Mouse (Mus musculus) midbrain, postnatal 0 days (tissue): Measurements from ENCODE around the gene Hvcn1. TPM values are rescaled to one million over a fixed set of nuclear protein-coding genes. Genes with fewer than 3 reads are reported as not detected.

Source experiments
- ATAC-seq: fragments of 200-750 bp; cut with Nextera tagmentation; 2 replicates; pipeline ENCODE4 v1.8.0; 2017; ENCODE audit warnings: moderate number of reproducible peaks, mild to moderate bottlenecking, moderate TSS enrichment, moderate library complexity; ENCODE audit not compliant: low FRiP score
- DNase-seq: peaks from one replicate; pipeline ENCODE4 v3.0.0-alpha.2; 2015; ENCODE audit warnings: low spot score
- H3K27ac ChIP-seq: fragments of 300-500 bp; sonication (generic); 2 replicates; pipeline ENCODE4 v1.5.1; 2014; ENCODE audit warnings: low read depth, mild to moderate bottlenecking, low read length, mixed read lengths
- H3K27me3 ChIP-seq: fragments of 300-500 bp; sonication (generic); 2 replicates; pipeline ENCODE4 v1.6.1; 2014; ENCODE audit warnings: low read length, control low read depth, mixed read lengths; ENCODE audit not compliant: insufficient read depth
- H3K36me3 ChIP-seq: fragments of 300-500 bp; sonication (generic); 2 replicates; pipeline ENCODE4 v1.6.1; 2014; ENCODE audit warnings: low read length, control low read depth, mixed read lengths; ENCODE audit not compliant: insufficient read depth
- H3K4me1 ChIP-seq: fragments of 300-500 bp; sonication (generic); 2 replicates; pipeline ENCODE4 v1.6.1; 2014; ENCODE audit warnings: mild to moderate bottlenecking, control low read depth, antibody characterized with exemption, low read length, mixed read lengths; ENCODE audit not compliant: insufficient read depth
- H3K4me2 ChIP-seq: fragments of 300-500 bp; sonication (generic); 2 replicates; pipeline ENCODE4 v1.6.1; 2014; ENCODE audit warnings: low read depth, mild to moderate bottlenecking, low read length, mixed read lengths; ENCODE audit not compliant: poor library complexity, severe bottlenecking
- H3K4me3 ChIP-seq: fragments of 300-500 bp; sonication (generic); 2 replicates; pipeline ENCODE4 v1.5.1; 2014; ENCODE audit warnings: low read depth, mild to moderate bottlenecking, low read length, moderate library complexity
- H3K9ac ChIP-seq: fragments of 300-500 bp; sonication (generic); replicated peaks from 2 replicates; pipeline ENCODE4 v1.6.1; 2014; ENCODE audit warnings: mild to moderate bottlenecking, low read length, moderate library complexity, mixed read lengths; ENCODE audit not compliant: poor library complexity, severe bottlenecking
- H3K9me3 ChIP-seq: fragments of 300-500 bp; sonication (generic); 2 replicates; pipeline ENCODE4 v1.6.1; 2016; ENCODE audit warnings: low read length, control low read depth
- CTCF ChIP-seq: IDR thresholded peaks from 2 replicates; pipeline ENCODE4 v1.5.1; 2016; ENCODE audit warnings: antibody characterized with exemption, mild to moderate bottlenecking
- whole genome bisulfite sequencing: fragments of 180-500 bp; shearing (Covaris S2); extraction: QIAGEN DNeasy Blood & Tissue Kit; methylation state at CpG from one replicate; pipeline ENCODE4 v1.1.7; 2014; 5-methylcytosine and 5-hydroxymethylcytosine counted together
- polyA plus RNA-seq: library from polyadenylated mRNA; unstranded; fragments of >200 nt; fragmentation: Nextera tagmentation; extraction: Ambion mirVana; gene quantifications from 2 replicates; pipeline ENCODE4 v1.2.1, GENCODE M21; 2015
- total RNA-seq: library from RNA; depleted of rRNA; stranded (reverse); fragments of >200 nt; gene quantifications from 2 replicates; pipeline ENCODE4 v1.2.3, GENCODE M21; 2014

Hvcn1 gene
- total and polyA plus RNA-seq, 2 experiments from 2014 or later = 1.3 to 2.2 TPM

DNA sequence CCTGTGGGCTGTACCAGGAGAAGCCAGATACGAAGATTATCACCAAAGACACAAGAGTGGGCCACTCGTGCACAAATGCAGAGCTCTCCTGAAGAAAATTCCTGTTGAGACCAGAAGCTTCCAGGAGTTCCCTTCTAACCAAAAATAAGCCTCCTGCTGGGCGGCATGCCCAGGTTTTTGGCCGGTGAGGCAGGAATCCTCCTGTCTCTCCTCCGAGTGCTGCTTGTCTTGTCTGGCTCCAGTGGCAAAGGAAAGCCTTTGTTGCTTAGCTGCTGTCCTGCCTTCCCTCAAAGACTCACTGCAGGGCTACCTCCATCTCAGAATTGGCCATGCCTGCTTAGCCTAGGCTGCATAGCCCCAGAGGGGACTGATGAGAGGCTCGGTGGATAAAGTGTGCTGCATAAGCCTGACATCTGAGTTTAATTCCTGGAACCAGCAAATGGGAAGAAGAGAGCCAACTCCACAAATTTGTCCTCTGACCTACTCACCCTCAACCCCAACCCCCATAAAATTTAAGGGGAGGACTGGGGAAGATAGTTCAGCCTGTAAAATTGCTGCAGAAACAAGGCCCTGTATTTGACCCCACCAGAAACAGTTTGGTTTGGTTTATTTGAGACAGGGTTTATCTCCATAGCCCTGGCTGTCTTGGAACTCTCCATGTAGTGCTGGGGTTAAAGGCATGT is 41.2 kb upstream of the Hvcn1 start:
- H3K27ac ChIP-seq = peak overlapping the region; percentile 44; the same call in 1 of the 2 replicates

GRCm38 (mm10) chr5:122166636-122167161 is 39.9 kb upstream of the Hvcn1 start:
- Histone ChIP-seq H3K27ac (peak overlapping the region; percentile 44), H3K4me3 (no peak overlapping the region), H3K4me2 (peak overlapping the region; percentile 28), H3K9ac (no peak overlapping the region; the same call in 1 of the 2 replicates), H3K9me3 (no peaks in the 10 kb centered on the region), H3K4me1 (peaks cover 27% of the 10 kb centered on the region), H3K36me3 (peaks cover 30% of the 10 kb centered on the region), H3K27me3 (no peaks in the 10 kb centered on the region)
- 19% methylated on average over 8 of the region's 8 CpGs for WGBS
- ATAC-seq (no peak), DNase-seq (peak; percentile 53)
- no peak for TF ChIP-seq CTCF

More for the DNA sequence above, 41.2 kb upstream of the Hvcn1 start:
- 28% methylated on average over 6 of the region's 6 CpGs for WGBS
- Histone ChIP-seq H3K4me3 (no peak overlapping the region), H3K4me2 (0 out of 2 replicates have a peak overlapping the region, but pooled peaks have one; percentile 6), H3K27me3 (no peaks in the 10 kb centered on the region), H3K9me3 (no peaks in the 10 kb centered on the region), H3K4me1 (peaks cover 38% of the 10 kb centered on the region), H3K36me3 (peaks cover 17% of the 10 kb centered on the region), H3K9ac (0 out of 2 replicates have a peak overlapping the region, but pooled peaks have one; percentile 19)
- ATAC-seq = no peak
- no peak for DNase-seq
- TF ChIP-seq CTCF = no peak

DNA sequence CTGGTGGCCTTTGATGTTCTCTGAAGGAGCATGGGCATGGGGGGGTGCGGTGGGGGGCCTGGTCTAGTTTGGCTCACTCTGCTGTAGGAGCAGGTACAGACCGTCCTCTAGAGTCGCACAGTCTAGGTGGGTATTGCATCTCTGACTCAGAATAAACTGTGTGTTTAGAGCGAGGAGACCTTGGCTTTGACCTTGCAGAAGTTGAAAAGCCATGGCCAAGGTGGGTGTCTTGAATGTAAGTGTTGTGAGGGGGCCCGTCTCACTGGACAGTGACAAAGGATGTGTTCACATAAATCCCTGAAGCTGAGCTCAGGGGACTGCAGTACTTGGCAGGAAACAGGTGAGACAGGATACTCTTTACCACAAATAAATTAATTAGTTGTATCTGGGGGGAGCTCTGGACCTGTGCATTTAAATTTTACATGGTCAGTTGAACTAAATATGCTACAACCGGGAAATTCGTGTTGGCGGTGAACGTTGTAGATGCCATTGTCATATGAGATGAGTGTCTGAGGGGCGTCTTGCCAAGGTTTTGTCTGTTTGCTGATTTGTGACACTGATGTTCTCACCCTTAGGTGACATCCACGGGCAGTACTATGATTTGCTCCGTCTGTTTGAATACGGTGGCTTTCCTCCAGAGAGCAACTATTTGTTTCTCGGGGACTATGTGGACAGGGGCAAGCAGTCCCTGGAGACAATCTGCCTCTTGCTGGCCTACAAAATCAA is 38.1 kb upstream of the Hvcn1 start:
- ATAC-seq (no peak), DNase-seq (no peak)
- Histone ChIP-seq H3K4me1 (peaks cover 21% of the 10 kb centered on the region; the same call in 1 of the 2 replicates), H3K36me3 (peaks cover 45% of the 10 kb centered on the region), H3K27ac (no peak overlapping the region), H3K4me3 (no peak overlapping the region), H3K9ac (no peak overlapping the region), H3K4me2 (no peak overlapping the region), H3K9me3 (no peaks in the 10 kb centered on the region), H3K27me3 (no peaks in the 10 kb centered on the region)
- TF ChIP-seq CTCF = no peak
- WGBS = 87% methylated on average over 13 of the region's 14 CpGs

DNA sequence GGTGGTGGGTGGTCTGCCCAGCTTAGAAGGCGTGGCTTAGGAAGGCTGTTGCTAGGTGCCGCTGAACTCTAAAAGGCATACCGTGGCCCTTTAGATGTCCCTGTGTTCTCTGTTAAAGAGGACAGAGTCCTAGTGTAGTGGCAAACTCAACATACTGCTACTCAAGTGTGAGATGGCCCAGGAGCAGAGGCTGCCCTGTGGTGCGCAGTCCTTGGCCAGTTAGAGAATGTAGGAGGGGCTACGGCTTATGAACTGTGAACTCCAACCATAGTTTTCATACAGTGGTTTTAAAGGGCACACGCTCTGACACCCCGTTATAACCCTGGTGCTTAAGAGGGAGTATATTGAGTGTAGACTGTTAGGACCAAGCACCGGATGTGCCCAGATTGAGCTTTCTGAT is 35.5 kb upstream of the Hvcn1 start:
- H3K4me1 ChIP-seq = peaks cover 10% of the 10 kb centered on the region; the same call in 1 of the 2 replicates
- no peak overlapping the region for H3K4me3 ChIP-seq
- ATAC-seq (no peak), DNase-seq (no peak)
- peaks cover 51% of the 10 kb centered on the region for H3K36me3 ChIP-seq
- H3K27me3 ChIP-seq = no peaks in the 10 kb centered on the region
- no peak overlapping the region for H3K4me2 ChIP-seq
- 96% methylated on average over 8 of the region's 8 CpGs for WGBS
- no peak overlapping the region for H3K27ac ChIP-seq
- no peak overlapping the region for H3K9ac ChIP-seq
- H3K9me3 ChIP-seq = no peaks in the 10 kb centered on the region
- TF ChIP-seq CTCF = no peak

DNA sequence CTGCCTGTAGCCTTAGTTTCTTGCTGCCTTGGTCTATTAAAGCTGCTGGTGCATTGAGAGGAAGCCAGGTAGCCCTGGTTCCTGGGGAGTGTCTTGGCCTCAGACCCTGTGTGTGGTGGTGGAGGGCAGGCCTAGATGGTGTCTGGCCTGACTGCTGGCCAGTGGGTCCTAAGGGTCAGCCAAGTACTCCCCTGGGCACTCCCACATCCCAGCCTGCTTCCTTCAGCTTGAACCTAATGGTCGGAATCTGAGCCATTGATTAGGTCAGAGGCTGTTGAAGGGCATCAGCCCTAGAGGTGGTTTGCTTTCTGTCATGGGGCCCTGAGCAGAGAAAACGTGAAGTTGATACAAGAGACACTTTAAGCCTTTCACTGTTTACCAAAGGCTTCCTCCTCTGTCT is 31.2 kb upstream of the Hvcn1 start:
- no peak overlapping the region for H3K4me3 ChIP-seq
- H3K36me3 ChIP-seq = peaks cover 38% of the 10 kb centered on the region
- H3K4me1 ChIP-seq = no peaks in the 10 kb centered on the region
- 79% methylated on average over 2 of the region's 2 CpGs for WGBS
- H3K27me3 ChIP-seq = no peaks in the 10 kb centered on the region
- H3K4me2 ChIP-seq = no peak overlapping the region
- H3K27ac ChIP-seq = no peak overlapping the region
- ATAC-seq = no peak
- no peak for DNase-seq
- no peak overlapping the region for H3K9ac ChIP-seq
- TF ChIP-seq CTCF = no peak
- H3K9me3 ChIP-seq = no peaks in the 10 kb centered on the region

- Histone ChIP-seq H3K4me1 (no peaks in the 10 kb centered on the region), H3K4me3 (no peak overlapping the region), H3K4me2 (no peak overlapping the region), H3K27me3 (no peaks in the 10 kb centered on the region), H3K36me3 (peaks cover 33% of the 10 kb centered on the region), H3K9ac (no peak overlapping the region), H3K9me3 (no peaks in the 10 kb centered on the region), H3K27ac (no peak overlapping the region)
- WGBS = 86% methylated on average over 7 of the region's 7 CpGs
- no peak for TF ChIP-seq CTCF
- no peak for ATAC-seq
- no peak for DNase-seq
Observed at GRCm38 (mm10) chr5:122175961-122176360, 30.6 kb upstream of the Hvcn1 start.
